Mouse (Mus musculus) hindbrain, embryonic 13.5 days (tissue): ENCODE measurements at regions not wholly inside any gene's neighbourhood (a gene's known extent, or its start where the extent isn't known, plus 50 kb on each side); places are given as distances from the start of the nearest gene placed in this dataset.

Experiments used
- ATAC-seq: fragments of 200-750 bp; cut with Nextera tagmentation; 2 replicates; pipeline ENCODE4 v1.8.0; 2017; ENCODE audit warnings: moderate TSS enrichment; ENCODE audit not compliant: low FRiP score
- H3K27ac ChIP-seq: fragments of 300-500 bp; sonication (generic); 2 replicates; pipeline ENCODE4 v1.5.1; 2015; ENCODE audit warnings: inconsistent platforms, mild to moderate bottlenecking, moderate library complexity
- H3K27me3 ChIP-seq: fragments of 300-500 bp; sonication (generic); 2 replicates; pipeline ENCODE4 v1.6.1; 2015; ENCODE audit warnings: mild to moderate bottlenecking, inconsistent platforms
- H3K36me3 ChIP-seq: fragments of 300-500 bp; sonication (generic); 2 replicates; pipeline ENCODE4 v1.6.1; 2015; ENCODE audit warnings: mild to moderate bottlenecking, inconsistent platforms
- H3K4me1 ChIP-seq: fragments of 300-500 bp; sonication (generic); replicated peaks from 2 replicates; pipeline ENCODE4 v1.6.1; 2015; ENCODE audit warnings: inconsistent platforms
- H3K4me2 ChIP-seq: fragments of 300-500 bp; sonication (generic); 2 replicates; pipeline ENCODE4 v1.6.1; 2015; ENCODE audit warnings: inconsistent platforms, mild to moderate bottlenecking, moderate library complexity
- H3K4me3 ChIP-seq: fragments of 300-500 bp; sonication (generic); 2 replicates; pipeline ENCODE4 v1.5.1; 2015; ENCODE audit warnings: mild to moderate bottlenecking, inconsistent platforms
- H3K9ac ChIP-seq: fragments of 300-500 bp; sonication (generic); 2 replicates; pipeline ENCODE4 v1.6.1; 2015; ENCODE audit warnings: mild to moderate bottlenecking, inconsistent platforms
- H3K9me3 ChIP-seq: fragments of 300-500 bp; sonication (generic); 2 replicates; pipeline ENCODE4 v1.6.1; 2016; ENCODE audit warnings: inconsistent platforms
- WGBS: fragments of 180-500 bp; shearing (Covaris S2); methylation state at CpG from one replicate; pipeline ENCODE4 v1.1.7; 2015; 5-methylcytosine and 5-hydroxymethylcytosine counted together

- H3K27ac ChIP-seq = no peak overlapping the region
- no peak for ATAC-seq
- WGBS = 85% methylated on average over 6 of the region's 6 CpGs
- H3K9me3 ChIP-seq = no peaks in the 10 kb centered on the region
- no peak overlapping the region for H3K9ac ChIP-seq
- H3K4me2 ChIP-seq = no peak overlapping the region
- H3K4me3 ChIP-seq = no peak overlapping the region
- H3K27me3 ChIP-seq = no peaks in the 10 kb centered on the region
- H3K4me1 ChIP-seq = no peaks in the 10 kb centered on the region
- no peaks in the 10 kb centered on the region for H3K36me3 ChIP-seq
Measured at GRCm38 (mm10) chr9:112014796-112015195, 220.9 kb downstream of the Arpp21 start.

DNA sequence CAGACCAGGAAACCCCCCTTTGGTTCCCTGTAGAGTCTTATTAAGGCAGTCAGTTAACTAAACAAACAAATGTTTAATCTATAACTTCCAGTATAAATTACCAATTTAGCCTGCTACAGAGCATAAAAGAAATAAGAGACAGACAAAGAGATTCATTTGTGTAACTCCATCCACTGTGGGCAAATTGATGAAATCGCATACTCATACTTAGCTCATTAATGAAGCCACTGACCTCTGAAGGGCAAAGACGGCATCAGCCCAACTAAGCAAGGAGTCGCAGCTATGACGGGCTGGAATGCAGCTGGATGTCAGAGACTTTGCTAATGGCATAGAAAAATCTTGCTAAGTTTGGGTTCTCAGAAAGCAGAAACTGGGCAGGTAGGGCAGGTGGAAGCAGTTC, 241.3 kb downstream of the Arpp21 start:
- H3K27me3 ChIP-seq = no peaks in the 10 kb centered on the region
- no peak overlapping the region for H3K4me2 ChIP-seq
- WGBS = 47% methylated on average over 4 of the region's 4 CpGs
- ATAC-seq = no peak
- no peaks in the 10 kb centered on the region for H3K36me3 ChIP-seq
- H3K9ac ChIP-seq = no peak overlapping the region
- no peak overlapping the region for H3K27ac ChIP-seq
- peaks cover 10% of the 10 kb centered on the region for H3K4me1 ChIP-seq
- no peak overlapping the region for H3K4me3 ChIP-seq
- no peaks in the 10 kb centered on the region for H3K9me3 ChIP-seq

DNA sequence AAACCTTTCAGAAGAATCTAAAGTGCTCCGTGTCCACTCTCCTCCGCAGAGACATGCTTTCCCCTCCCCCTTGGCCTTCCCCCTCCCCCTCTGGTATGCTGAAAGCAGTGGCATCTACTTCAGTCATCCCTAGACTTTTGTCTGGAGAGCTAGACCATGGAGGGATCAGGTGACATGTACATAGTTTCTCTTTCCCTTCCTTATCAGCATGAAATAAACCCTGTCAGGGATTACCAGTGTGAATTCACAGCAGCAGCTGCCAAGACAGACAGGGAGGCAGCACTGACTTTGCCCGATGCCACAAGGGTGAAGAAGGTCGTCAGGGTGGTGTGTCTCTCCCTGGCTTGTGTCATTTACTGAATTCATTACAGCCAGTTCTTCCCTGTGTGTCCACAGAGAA, 241.9 kb downstream of the Arpp21 start:
- no peak for ATAC-seq
- peaks cover 10% of the 10 kb centered on the region for H3K4me1 ChIP-seq
- H3K4me2 ChIP-seq = no peak overlapping the region
- H3K4me3 ChIP-seq = no peak overlapping the region
- no peaks in the 10 kb centered on the region for H3K27me3 ChIP-seq
- H3K9me3 ChIP-seq = no peaks in the 10 kb centered on the region
- H3K36me3 ChIP-seq = no peaks in the 10 kb centered on the region
- WGBS = 20% methylated on average over 4 of the region's 4 CpGs
- no peak overlapping the region for H3K9ac ChIP-seq
- 0 out of 2 replicates have a peak overlapping the region, but pooled peaks have one; percentile 35 for H3K27ac ChIP-seq

DNA sequence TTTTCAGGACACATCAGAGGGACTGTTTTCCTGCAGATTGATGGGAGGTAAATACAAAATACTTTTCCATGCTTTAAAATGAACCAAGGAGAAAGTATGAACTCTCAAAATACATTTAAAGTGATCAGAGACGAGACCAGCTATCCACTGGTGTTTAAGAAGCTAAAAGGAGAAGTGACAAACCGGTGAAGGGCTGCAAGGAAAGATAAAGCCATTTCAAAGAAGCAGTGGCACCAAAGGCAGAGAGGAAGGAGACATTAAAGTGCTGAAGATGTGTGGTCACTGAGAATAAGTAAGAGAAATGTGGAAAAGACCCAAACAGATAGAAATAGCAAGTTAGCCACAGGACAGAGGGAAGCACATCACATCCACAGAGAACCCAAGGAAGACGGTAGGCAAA, 245.7 kb downstream of the Arpp21 start:
- H3K27me3 ChIP-seq = no peaks in the 10 kb centered on the region
- no peak overlapping the region for H3K9ac ChIP-seq
- H3K27ac ChIP-seq = no peak overlapping the region
- H3K9me3 ChIP-seq = no peaks in the 10 kb centered on the region
- H3K4me2 ChIP-seq = no peak overlapping the region
- H3K36me3 ChIP-seq = no peaks in the 10 kb centered on the region
- peaks cover 10% of the 10 kb centered on the region for H3K4me1 ChIP-seq
- 87% methylated on average over 3 of the region's 3 CpGs for WGBS
- no peak for ATAC-seq
- H3K4me3 ChIP-seq = no peak overlapping the region

DNA sequence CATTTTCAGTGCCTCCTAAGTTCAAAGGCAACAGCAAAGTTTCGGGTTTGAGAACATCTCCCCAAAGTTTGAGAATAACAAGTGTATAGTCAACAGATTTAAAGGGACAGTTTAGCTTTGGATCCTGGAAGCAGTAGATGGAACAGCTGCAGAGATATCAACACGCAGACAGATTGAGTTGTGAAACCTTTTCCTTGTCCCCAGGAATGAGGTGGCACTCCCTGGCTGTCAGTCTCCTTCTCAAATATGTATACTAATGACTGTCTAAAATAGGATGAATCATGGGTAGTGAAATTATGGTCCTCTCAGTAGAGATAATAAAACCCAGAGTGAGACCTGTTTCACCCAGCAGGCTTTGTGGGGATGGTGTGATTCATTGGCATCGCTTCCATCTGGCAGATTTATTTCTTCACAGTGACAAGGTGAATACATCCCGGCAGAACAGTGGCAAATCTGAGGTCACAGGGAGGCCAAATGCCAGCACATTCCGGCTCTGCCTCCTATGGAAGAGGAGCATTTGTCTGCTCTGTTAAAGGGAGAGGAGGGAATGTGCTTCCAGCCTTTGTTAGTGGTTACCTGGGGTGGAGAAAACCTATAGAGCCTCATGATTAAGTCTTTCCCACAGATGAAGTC, 272.2 kb downstream of the Arpp21 start:
- Histone ChIP-seq H3K27me3 (no peaks in the 10 kb centered on the region), H3K4me3 (no peak overlapping the region), H3K27ac (no peak overlapping the region), H3K9me3 (no peaks in the 10 kb centered on the region), H3K4me1 (no peaks in the 10 kb centered on the region), H3K9ac (no peak overlapping the region), H3K4me2 (no peak overlapping the region), H3K36me3 (no peaks in the 10 kb centered on the region)
- 52% methylated on average over 5 of the region's 5 CpGs for WGBS
- no peak for ATAC-seq

DNA sequence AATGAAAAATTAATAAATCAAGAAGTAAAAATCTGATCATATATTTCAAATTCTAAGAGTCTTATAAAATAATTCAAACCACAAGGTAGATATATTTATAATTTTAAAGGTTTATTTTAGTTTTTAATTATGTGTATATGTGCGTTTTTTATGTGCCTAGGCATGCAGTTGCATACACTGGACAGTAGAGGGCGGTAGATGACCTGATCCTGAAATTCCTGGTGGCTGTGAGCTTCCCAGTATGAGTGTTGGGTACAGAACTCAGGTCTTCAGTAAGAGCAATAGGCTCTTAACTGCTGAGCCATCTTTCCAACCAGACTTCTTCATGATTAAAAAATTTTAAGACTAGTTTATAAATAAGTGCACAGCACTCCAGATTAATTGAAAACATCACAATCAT, 267.7 kb upstream of the Stac start:
- Histone ChIP-seq H3K27ac (no peak overlapping the region), H3K9ac (no peak overlapping the region), H3K27me3 (no peaks in the 10 kb centered on the region), H3K9me3 (no peaks in the 10 kb centered on the region), H3K4me1 (no peaks in the 10 kb centered on the region), H3K4me3 (no peak overlapping the region), H3K36me3 (no peaks in the 10 kb centered on the region), H3K4me2 (no peak overlapping the region)
- 55% methylated on average over 2 of the region's 2 CpGs for WGBS
- no peak for ATAC-seq

GRCm38 (mm10) chr9:111939271-111940067, 249.3 kb upstream of the Stac start:
- Histone ChIP-seq H3K9me3 (no peaks in the 10 kb centered on the region), H3K27me3 (no peaks in the 10 kb centered on the region), H3K4me3 (no peak overlapping the region), H3K4me1 (no peaks in the 10 kb centered on the region), H3K9ac (no peak overlapping the region), H3K36me3 (no peaks in the 10 kb centered on the region), H3K27ac (no peak overlapping the region), H3K4me2 (no peak overlapping the region)
- WGBS = 49% methylated on average over 8 of the region's 8 CpGs
- no peak for ATAC-seq

DNA sequence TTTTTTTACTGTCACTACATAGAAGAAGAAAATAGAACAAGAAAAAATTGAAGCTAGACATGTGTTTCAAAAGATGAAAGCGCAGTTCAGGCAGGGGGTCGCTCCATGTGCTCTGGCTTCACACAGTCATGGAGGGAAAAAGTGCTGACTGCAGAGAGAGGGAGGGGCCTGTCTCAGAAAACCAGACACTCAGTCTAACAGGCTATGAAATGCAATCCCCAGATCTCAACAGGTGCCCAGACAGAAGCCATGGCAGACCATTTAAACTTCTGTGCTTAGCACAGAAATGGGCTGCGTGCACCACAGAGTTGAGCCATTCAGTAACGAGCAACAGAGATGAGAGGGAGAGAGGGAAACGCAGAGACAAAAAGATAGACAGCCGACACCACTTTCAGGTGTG, 242.3 kb upstream of the Stac start:
- Histone ChIP-seq H3K9ac (no peak overlapping the region), H3K4me2 (no peak overlapping the region), H3K4me1 (no peaks in the 10 kb centered on the region), H3K4me3 (no peak overlapping the region), H3K27ac (no peak overlapping the region), H3K9me3 (no peaks in the 10 kb centered on the region), H3K27me3 (no peaks in the 10 kb centered on the region), H3K36me3 (no peaks in the 10 kb centered on the region)
- 83% methylated on average over 6 of the region's 6 CpGs for WGBS
- no peak for ATAC-seq

DNA sequence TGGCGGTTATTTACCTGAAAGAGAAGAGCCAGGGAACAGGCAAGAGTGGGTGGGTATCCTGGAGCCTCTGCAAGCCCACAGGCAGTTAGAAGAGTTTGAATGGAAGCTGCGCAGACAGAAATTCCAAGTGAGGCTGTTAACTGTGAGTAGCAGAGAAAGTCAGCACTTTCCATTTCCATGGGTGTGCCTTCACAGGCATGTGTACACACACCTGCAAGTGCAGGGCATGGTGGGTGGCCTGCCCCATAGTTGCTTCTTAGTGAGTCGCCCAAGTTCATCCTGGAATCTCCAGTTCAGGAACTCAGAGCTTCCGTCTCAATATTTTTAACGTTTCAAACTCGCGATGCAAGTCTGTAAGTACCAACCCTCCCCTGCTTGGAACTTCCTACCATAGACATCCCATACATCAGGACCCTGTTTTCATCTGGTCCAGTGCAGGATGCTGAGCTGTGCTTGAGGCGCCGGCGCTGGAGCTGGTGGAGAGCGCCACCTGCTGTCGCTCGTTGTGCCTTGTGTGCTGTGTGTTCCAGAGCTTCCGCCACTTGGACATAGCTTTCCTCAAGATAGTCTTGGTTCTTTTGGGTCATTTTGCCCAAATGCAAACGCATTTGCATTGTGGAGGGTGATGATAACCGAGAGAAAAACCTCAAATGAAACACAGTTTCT, 228.3 kb upstream of the Stac start:
- H3K27me3 ChIP-seq = no peaks in the 10 kb centered on the region
- no peaks in the 10 kb centered on the region for H3K9me3 ChIP-seq
- H3K27ac ChIP-seq = no peak overlapping the region
- 22% methylated on average over 16 of the region's 16 CpGs for WGBS
- no peak overlapping the region for H3K9ac ChIP-seq
- H3K4me1 ChIP-seq = no peaks in the 10 kb centered on the region; the same call in 1 of the 2 replicates
- no peak overlapping the region for H3K4me3 ChIP-seq
- H3K4me2 ChIP-seq = no peak overlapping the region
- peak; percentile 76; the same call in 1 of the 2 replicates for ATAC-seq
- H3K36me3 ChIP-seq = no peaks in the 10 kb centered on the region

- no peak overlapping the region for H3K4me3 ChIP-seq
- no peaks in the 10 kb centered on the region; the same call in 1 of the 2 replicates for H3K4me1 ChIP-seq
- H3K27me3 ChIP-seq = no peaks in the 10 kb centered on the region
- WGBS = 27% methylated on average over 17 of the region's 17 CpGs
- H3K27ac ChIP-seq = no peak overlapping the region
- H3K4me2 ChIP-seq = peak overlapping the region; percentile 41
- peak; percentile 74; the same call in 1 of the 2 replicates for ATAC-seq
- H3K9ac ChIP-seq = no peak overlapping the region
- no peaks in the 10 kb centered on the region for H3K9me3 ChIP-seq
- no peaks in the 10 kb centered on the region for H3K36me3 ChIP-seq
Measured at GRCm38 (mm10) chr9:111916684-111917535, 226.8 kb upstream of the Stac start.

- no peaks in the 10 kb centered on the region for H3K9me3 ChIP-seq
- ATAC-seq = no peak
- no peaks in the 10 kb centered on the region for H3K36me3 ChIP-seq
- no peak overlapping the region for H3K4me3 ChIP-seq
- H3K4me1 ChIP-seq = no peaks in the 10 kb centered on the region
- H3K9ac ChIP-seq = no peak overlapping the region
- H3K4me2 ChIP-seq = no peak overlapping the region
- H3K27ac ChIP-seq = no peak overlapping the region
- H3K27me3 ChIP-seq = no peaks in the 10 kb centered on the region
- 65% methylated on average over 4 of the region's 4 CpGs for WGBS
Measured at GRCm38 (mm10) chr9:111908806-111909205, 218.7 kb upstream of the Stac start.

GRCm38 (mm10) chr9:111900196-111900595, 210.0 kb upstream of the Stac start:
- no peaks in the 10 kb centered on the region for H3K9me3 ChIP-seq
- no peak overlapping the region for H3K4me2 ChIP-seq
- no peaks in the 10 kb centered on the region for H3K27me3 ChIP-seq
- no peak overlapping the region for H3K9ac ChIP-seq
- no peaks in the 10 kb centered on the region for H3K4me1 ChIP-seq
- H3K27ac ChIP-seq = no peak overlapping the region
- H3K4me3 ChIP-seq = no peak overlapping the region
- ATAC-seq = no peak
- H3K36me3 ChIP-seq = no peaks in the 10 kb centered on the region
